Mouse (Mus musculus) ES-E14 (cell line): ENCODE data around the gene Cwc15. TPM values are rescaled to one million over a fixed set of nuclear protein-coding genes. Genes with fewer than 3 reads are reported as not detected.

ENCODE experiments used
- DNase-seq: peaks from one replicate; pipeline ENCODE4 v3.0.0-alpha.2; 2013; ENCODE audit warnings: low read depth, low spot score
- H3K27ac ChIP-seq: 2 replicates; pipeline ENCODE4 v1.5.1; 2012; ENCODE audit warnings: low read depth, mild to moderate bottlenecking, low read length, moderate library complexity, mixed read lengths; ENCODE audit not compliant: poor library complexity, insufficient read depth, severe bottlenecking
- H3K36me3 ChIP-seq: 2 replicates; pipeline ENCODE4 v1.6.1; 2012; ENCODE audit warnings: mild to moderate bottlenecking, low read length, moderate library complexity, mixed read lengths; ENCODE audit not compliant: control insufficient read depth, poor library complexity, insufficient read depth, severe bottlenecking
- H3K4me1 ChIP-seq, 2 experiments: fragments of 150-350 bp in 1 of 2; sonication (generic) in 1 of 2; 2 replicates each; pipeline ENCODE4 v1.6.1; 2012; ENCODE audit warnings: low read length in 2 of 2, mild to moderate bottlenecking in 1 of 2, mixed read lengths in 1 of 2; ENCODE audit not compliant: control insufficient read depth in 2 of 2, insufficient read depth in 2 of 2, poor library complexity in 1 of 2
- H3K4me3 ChIP-seq, 2 experiments: fragments of 150-350 bp in 1 of 2; sonication (generic) in 1 of 2; 2 replicates each; pipeline ENCODE4 v1.5.1; 2012; ENCODE audit warnings: low read length in 2 of 2, low read depth in 1 of 2, mild to moderate bottlenecking in 1 of 2, mixed read lengths in 1 of 2; ENCODE audit not compliant: insufficient read depth in 1 of 2, poor library complexity in 1 of 2, severe bottlenecking in 1 of 2
- H3K9ac ChIP-seq: 2 replicates; pipeline ENCODE4 v1.6.1; 2012; ENCODE audit warnings: low read depth, mild to moderate bottlenecking, low read length, mixed read lengths; ENCODE audit not compliant: poor library complexity, insufficient read depth, severe bottlenecking
- H3K9me3 ChIP-seq: fragments of 150-350 bp; sonication (generic); 2 replicates; pipeline ENCODE4 v1.6.1; 2012; ENCODE audit warnings: low read depth, mild to moderate bottlenecking, low read length; ENCODE audit not compliant: control insufficient read depth, insufficient read depth
- CHD2 ChIP-seq: IDR thresholded peaks from 2 replicates; pipeline ENCODE4 v1.6.1; 2014; ENCODE audit warnings: mild to moderate bottlenecking, low read depth, low read length, inconsistent platforms
- HCFC1 ChIP-seq: IDR thresholded peaks from 2 replicates; pipeline ENCODE4 v1.6.1; 2012; ENCODE audit warnings: low read length, inconsistent platforms, borderline replicate concordance; ENCODE audit not compliant: insufficient read depth
- MAFK ChIP-seq: IDR thresholded peaks from 2 replicates; pipeline ENCODE4 v1.6.1; 2014; ENCODE audit warnings: mild to moderate bottlenecking, low read depth, low read length, inconsistent platforms; ENCODE audit not compliant: insufficient read depth
- ZC3H11A ChIP-seq: IDR thresholded peaks from 2 replicates; pipeline ENCODE4 v1.6.1; 2012; ENCODE audit warnings: low read depth, mild to moderate bottlenecking, inconsistent platforms, low read length, borderline replicate concordance
- ZNF384 ChIP-seq: IDR thresholded peaks from 2 replicates; pipeline ENCODE4 v1.6.1; 2012; ENCODE audit warnings: low read depth, low read length, inconsistent platforms
- in situ Hi-C, 2 experiments: fragments of 600-800 bp; cut with MboI; formaldehyde crosslinking; loops; one replicate each; pipeline ENCODE4 v1.15.1; 2025; ENCODE audit warnings: low sequenced_read_pairs in 2 of 2, inconsistent platforms in 1 of 2; ENCODE audit not compliant: unreplicated experiment in 2 of 2
- total RNA-seq: library from RNA; depleted of rRNA; stranded (reverse); fragments of 300-350 nt; gene quantifications from 2 replicates; pipeline ENCODE4 v1.2.3, GENCODE M21; 2012

Cwc15 gene
- total RNA-seq, 1 experiment = 112 TPM

DNA sequence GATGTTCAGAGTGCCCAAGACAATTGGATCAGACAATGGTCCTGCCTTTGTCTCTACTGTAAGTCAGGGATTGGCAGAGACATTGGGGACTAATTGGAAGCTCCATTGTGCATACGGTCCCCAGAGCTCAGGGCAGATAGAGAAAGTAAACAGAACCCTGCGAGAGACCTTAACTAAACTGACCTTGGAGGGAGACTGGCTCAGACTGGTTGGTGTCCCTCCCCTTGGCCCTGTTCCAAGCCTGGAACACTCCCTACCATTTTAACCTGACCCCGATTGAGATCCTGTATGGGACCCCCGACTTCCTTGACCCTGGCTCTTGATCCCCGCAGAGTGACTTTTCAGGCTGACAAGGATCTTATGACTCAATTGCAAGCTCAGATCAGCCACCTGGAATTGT is 29.6 kb downstream of the Cwc15 start:
- Histone ChIP-seq H3K4me1 (no peaks in the 10 kb centered on the region), H3K9me3 (no peaks in the 10 kb centered on the region), H3K36me3 (no peaks in the 10 kb centered on the region), H3K27ac (no peak overlapping the region), H3K4me3 (no peak overlapping the region), H3K9ac (no peak overlapping the region)
- in situ Hi-C loops = no loop called here
- no peak for DNase-seq
- TF ChIP-seq HCFC1 (no peak), ZNF384 (no peak), CHD2 (no peak), MAFK (no peak), ZC3H11A (no peak)

DNA sequence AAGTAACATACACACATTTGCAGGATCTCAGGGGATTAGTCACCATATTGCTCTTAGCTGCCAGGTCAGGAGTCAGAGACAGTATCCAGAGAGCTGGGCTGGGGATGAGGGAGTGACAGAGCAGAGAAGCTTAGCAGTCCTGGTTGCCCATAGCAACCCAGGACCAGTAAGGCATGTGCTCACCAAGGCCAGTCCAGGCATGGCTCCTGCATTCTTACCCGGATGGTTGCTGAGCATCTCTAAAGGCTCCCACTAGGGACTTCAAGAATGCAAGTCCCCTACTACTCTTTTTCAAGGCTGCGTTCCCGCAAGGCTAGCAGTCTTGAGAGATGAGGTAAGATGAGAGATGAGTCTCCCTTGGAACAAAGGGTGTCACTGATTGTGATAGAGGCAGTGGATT is 31.9 kb downstream of the Cwc15 start:
- TF ChIP-seq HCFC1 (no peak), CHD2 (no peak), ZNF384 (no peak), ZC3H11A (no peak), MAFK (no peak)
- in situ Hi-C loops = no loop called here
- no peaks in the 10 kb centered on the region for H3K36me3 ChIP-seq
- no peak for DNase-seq
- H3K4me3 ChIP-seq = no peak overlapping the region
- no peaks in the 10 kb centered on the region for H3K4me1 ChIP-seq
- H3K9me3 ChIP-seq = no peaks in the 10 kb centered on the region
- H3K27ac ChIP-seq = no peak overlapping the region
- no peak overlapping the region for H3K9ac ChIP-seq

DNA sequence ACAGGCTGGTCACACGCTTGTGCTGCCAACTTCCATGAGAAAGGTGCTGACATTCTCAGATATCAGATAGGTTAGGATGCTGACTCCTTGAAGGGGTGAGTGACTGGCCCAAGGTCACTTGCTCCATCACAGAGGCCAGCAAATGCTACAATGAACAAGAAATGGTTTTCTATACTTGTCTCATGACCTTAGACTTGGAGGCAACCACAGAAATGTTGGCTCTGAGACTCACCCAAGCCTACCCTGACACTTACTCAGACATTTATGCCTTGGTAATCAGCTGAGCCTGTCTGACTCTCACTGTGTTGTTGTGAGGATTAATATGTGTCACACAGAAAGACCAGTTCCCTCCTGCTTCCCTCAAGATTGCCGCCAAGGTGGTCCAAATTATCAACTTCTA is 33.2 kb downstream of the Cwc15 start:
- in situ Hi-C loops = no loop called here

DNA sequence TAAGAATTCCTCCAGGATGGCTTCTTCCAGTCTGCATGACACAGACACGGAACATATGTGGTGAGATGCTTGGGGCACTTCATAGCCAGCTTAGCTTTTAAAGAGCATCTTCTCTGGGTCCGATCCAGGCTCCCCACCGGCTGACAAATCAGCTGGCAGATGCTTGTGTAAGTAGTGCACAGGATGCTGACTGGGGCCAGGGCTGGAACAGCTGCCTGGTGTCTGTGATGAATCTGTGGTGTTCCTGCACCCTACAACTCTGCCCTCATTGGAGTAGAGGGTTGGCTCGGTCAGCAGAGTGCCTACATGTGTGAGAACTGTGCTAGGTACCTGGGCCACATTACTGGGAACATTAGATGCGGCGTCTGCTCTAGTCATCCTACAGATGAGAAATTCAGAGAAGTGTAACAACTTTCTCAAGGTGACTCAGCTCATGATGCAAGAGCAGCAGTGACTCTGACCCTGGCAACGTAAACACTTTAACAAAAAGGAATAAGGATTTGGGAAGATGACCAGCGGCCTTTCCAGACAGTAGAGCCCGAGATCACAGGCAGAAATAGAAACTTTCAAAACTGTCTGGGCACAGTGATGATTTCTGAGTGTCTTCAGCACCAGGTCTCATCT is 34.5 kb downstream of the Cwc15 start:
- Histone ChIP-seq H3K4me1 (no peaks in the 10 kb centered on the region), H3K36me3 (no peaks in the 10 kb centered on the region), H3K4me3 (no peak overlapping the region), H3K9ac (no peak overlapping the region), H3K27ac (no peak overlapping the region), H3K9me3 (no peaks in the 10 kb centered on the region)
- no peak for DNase-seq
- TF ChIP-seq CHD2 = no peak
- no peak for TF ChIP-seq ZNF384
- TF ChIP-seq MAFK = no peak
- TF ChIP-seq ZC3H11A = no peak
- no peak for TF ChIP-seq HCFC1
- in situ Hi-C loops = no loop called here

More for the DNA sequence above, 33.2 kb downstream of the Cwc15 start:
- Histone ChIP-seq H3K9ac (no peak overlapping the region), H3K27ac (no peak overlapping the region), H3K4me1 (no peaks in the 10 kb centered on the region), H3K9me3 (no peaks in the 10 kb centered on the region), H3K4me3 (no peak overlapping the region), H3K36me3 (no peaks in the 10 kb centered on the region)
- TF ChIP-seq MAFK (no peak), HCFC1 (no peak), CHD2 (no peak), ZNF384 (no peak), ZC3H11A (no peak)
- no peak for DNase-seq
